Mouse (Mus musculus) CH12.LX (cell line): ENCODE data around the gene Exoc7. TPM values are rescaled to one million over a fixed set of nuclear protein-coding genes. Genes with fewer than 3 reads are reported as not detected.

ENCODE experiments used
- DNase-seq: peaks from one replicate; pipeline ENCODE4 v3.0.0-alpha.2; 2013; ENCODE audit errors: extremely low read depth
- H3K27ac ChIP-seq: 2 replicates; pipeline ENCODE4 v1.5.1; 2012; ENCODE audit warnings: low read depth, mild to moderate bottlenecking, control low read depth, moderate library complexity; ENCODE audit not compliant: insufficient read depth
- H3K27me3 ChIP-seq: replicated peaks from 2 replicates; pipeline ENCODE3; 2012; ENCODE audit warnings: inconsistent platforms
- H3K36me3 ChIP-seq, 2 experiments: replicated peaks in 1 of 2; 2 replicates each; pipeline versions ENCODE3 to v1.6.1; 2012; ENCODE audit warnings: inconsistent platforms in 1 of 2, low read length in 1 of 2, mild to moderate bottlenecking in 1 of 2, mixed read lengths in 1 of 2, moderate library complexity in 1 of 2; ENCODE audit not compliant: control insufficient read depth in 1 of 2, insufficient read depth in 1 of 2
- H3K4me1 ChIP-seq, 2 experiments: 2 replicates each; pipeline ENCODE4 v1.6.1; 2012; ENCODE audit warnings: inconsistent platforms in 1 of 2, moderate library complexity in 1 of 2; ENCODE audit not compliant: insufficient read depth in 2 of 2, control insufficient read depth in 1 of 2
- H3K4me2 ChIP-seq: 2 replicates; pipeline ENCODE4 v1.6.1; 2012; ENCODE audit warnings: low read depth, mild to moderate bottlenecking, control low read depth; ENCODE audit not compliant: poor library complexity, insufficient read depth, severe bottlenecking
- H3K4me3 ChIP-seq, 3 experiments: fragments of 150-350 bp in 1 of 3; sonication (generic) in 1 of 3; replicated peaks in 1 of 3; 2 replicates each; pipeline versions ENCODE3 to v1.5.1; 2011 to 2012; ENCODE audit warnings: low read depth in 2 of 3, low read length in 2 of 3, mild to moderate bottlenecking in 2 of 3, moderate library complexity in 2 of 3, control low read depth in 1 of 3, improper control_type of control experiment in 1 of 3, inconsistent platforms in 1 of 3, mixed read lengths in 1 of 3; ENCODE audit not compliant: poor library complexity in 1 of 3
- H3K79me2 ChIP-seq: replicated peaks from 2 replicates; pipeline ENCODE4 v1.6.1; 2012; ENCODE audit warnings: mild to moderate bottlenecking, moderate library complexity; ENCODE audit not compliant: control insufficient read depth, poor library complexity, insufficient read depth, severe bottlenecking; ENCODE audit errors: extremely low read depth
- H3K9ac ChIP-seq: 2 replicates; pipeline ENCODE4 v1.6.1; 2012; ENCODE audit warnings: low read depth, mild to moderate bottlenecking, control low read depth, moderate library complexity; ENCODE audit not compliant: insufficient read depth
- H3K9me3 ChIP-seq: replicated peaks from 2 replicates; pipeline ENCODE3; 2012; ENCODE audit warnings: low read length, inconsistent platforms, mixed read lengths
- CHD1 ChIP-seq: IDR thresholded peaks from 2 replicates; pipeline ENCODE4 v1.6.1; 2012; ENCODE audit warnings: low read depth, low read length, improper control_type of control experiment, inconsistent platforms
- CHD2 ChIP-seq: IDR thresholded peaks from 2 replicates; pipeline ENCODE4 v1.6.1; 2011; ENCODE audit warnings: low read length, improper control_type of control experiment
- CTCF ChIP-seq, 2 experiments: IDR thresholded peaks in 1 of 2; conservative IDR thresholded peaks in 1 of 2; 2 replicates each; pipeline ENCODE4 v1.5.1; 2011 to 2012; ENCODE audit warnings: low read depth in 2 of 2, low read length in 2 of 2, improper control_type of control experiment in 1 of 2, inconsistent platforms in 1 of 2, mild to moderate bottlenecking in 1 of 2, moderate library complexity in 1 of 2
- ETS1 ChIP-seq: conservative IDR thresholded peaks from 2 replicates; pipeline ENCODE4 v1.6.1; 2012; ENCODE audit warnings: low read depth, mild to moderate bottlenecking, inconsistent platforms, low read length, improper control_type of control experiment, moderate library complexity
- JUND ChIP-seq: conservative IDR thresholded peaks from 2 replicates; pipeline ENCODE4 v1.6.1; 2011; ENCODE audit warnings: low read depth, low read length, improper control_type of control experiment
- PAX5 ChIP-seq: IDR thresholded peaks from 2 replicates; pipeline ENCODE4 v1.6.1; 2012; ENCODE audit warnings: low read length, inconsistent platforms, mixed read lengths
- SIN3A ChIP-seq: IDR thresholded peaks from 2 replicates; pipeline ENCODE4 v1.6.1; 2012; ENCODE audit warnings: low read length, improper control_type of control experiment, inconsistent platforms
- TCF12 ChIP-seq: IDR thresholded peaks from 2 replicates; pipeline ENCODE4 v1.6.1; 2014; ENCODE audit warnings: low read depth, mild to moderate bottlenecking, inconsistent platforms, low read length, improper control_type of control experiment
- ZC3H11A ChIP-seq: IDR thresholded peaks from 2 replicates; pipeline ENCODE4 v1.6.1; 2012; ENCODE audit warnings: low read depth, mild to moderate bottlenecking, inconsistent platforms, low read length, improper control_type of control experiment
- ZMIZ1 ChIP-seq: IDR thresholded peaks from 2 replicates; pipeline ENCODE4 v1.6.1; 2012; ENCODE audit warnings: low read depth, mild to moderate bottlenecking, inconsistent platforms, low read length, improper control_type of control experiment
- dilution Hi-C: fragments of 300-500 bp; cut with MboI; formaldehyde crosslinking; loops from 2 replicates; pipeline ENCODE4 v1.14.3; 2020; ENCODE audit warnings: low sequenced_read_pairs; ENCODE audit not compliant: extremely low pct_unique_long_range_greater_than_20kb, extremely low pct_ligation_motif_present
- in situ Hi-C: fragments of 300-500 bp; cut with MboI; formaldehyde crosslinking; loops from 3 replicates; pipeline ENCODE4 v1.14.3; 2019; ENCODE audit warnings: low sequenced_read_pairs, low pct_ligation_motif_present, low pct_unique_long_range_greater_than_20kb, mixed read lengths
- polyA plus RNA-seq: library from polyadenylated mRNA; unstranded; fragments of >175 nt; gene quantifications from 2 replicates; pipeline ENCODE4 v1.2.1, GENCODE M21; 2012; ENCODE audit warnings: low read depth; ENCODE audit not compliant: insufficient read length
- total RNA-seq, 2 experiments: library from RNA; depleted of rRNA; stranded (reverse); fragments of 300-350 nt in 1 of 2; fragments of >200 nt in 1 of 2; gene quantifications; 2 replicates each; pipeline ENCODE4 v1.2.3; 2012 to 2014

Exoc7 gene
- total and polyA plus RNA-seq, 3 experiments, result 32.2 to 51.8 (median 42.1) TPM

GRCm38 (mm10) chr11:116265850-116266249 lies 41.2 kb downstream of the Exoc7 start:
- no peak for DNase-seq
- in situ Hi-C loops, result no loop called here
- Histone ChIP-seq H3K9ac (no peak overlapping the region), H3K27ac (no peak overlapping the region), H3K79me2 (peaks cover 20% of the 10 kb centered on the region), H3K4me2 (no peak overlapping the region), H3K4me3 (no peak overlapping the region), H3K4me1 (peaks cover 2 to 32% of the 10 kb centered on the region in 2 experiments; a peak in 3 of 4 replicates), H3K36me3 (peaks cover 89 to 97% of the 10 kb centered on the region in 2 experiments), H3K9me3 (no peaks in the 10 kb centered on the region), H3K27me3 (no peaks in the 10 kb centered on the region)
- no peak for TF ChIP-seq ETS1
- no peak for TF ChIP-seq SIN3A
- TF ChIP-seq ZMIZ1, result no peak
- dilution Hi-C loops, result no loop called here

GRCm38 (mm10) chr11:116265352-116265751 lies 41.7 kb downstream of the Exoc7 start:
- DNase-seq, result peak; percentile 50
- Histone ChIP-seq H3K4me2 (no peak overlapping the region), H3K9ac (no peak overlapping the region), H3K27ac (no peak overlapping the region), H3K36me3 (peaks cover 89 to 97% of the 10 kb centered on the region in 2 experiments), H3K9me3 (no peaks in the 10 kb centered on the region), H3K4me1 (peaks cover 2 to 28% of the 10 kb centered on the region in 2 experiments; a peak in 3 of 4 replicates), H3K27me3 (no peaks in the 10 kb centered on the region), H3K79me2 (peaks cover 15% of the 10 kb centered on the region), H3K4me3 (no peak overlapping the region)
- in situ Hi-C loops, result no loop called here
- dilution Hi-C loops, result no loop called here
- TF ChIP-seq CTCF (conservative IDR thresholded peaks at IDR 0.05 in 1 of 2, IDR thresholded peaks at IDR 0.05 in 1 of 2; ENCODE audit: low read depth in 2 of 2, low read length in 2 of 2) (peak in 1 of 2 experiments; percentile 21; a peak in 1 of 4 replicates), SIN3A (no peak), CHD2 (no peak), PAX5 (no peak)

GRCm38 (mm10) chr11:116260259-116260658 lies 46.8 kb downstream of the Exoc7 start:
- dilution Hi-C loops (no loop called here), in situ Hi-C loops (no loop called here)
- no peaks in the 10 kb centered on the region for H3K27me3 ChIP-seq
- no peak for DNase-seq
- peaks cover 85 to 96% of the 10 kb centered on the region in 2 experiments for H3K36me3 ChIP-seq
- no peak overlapping the region for H3K27ac ChIP-seq
- H3K79me2 ChIP-seq, result peaks cover 23% of the 10 kb centered on the region
- no peaks in the 10 kb centered on the region for H3K9me3 ChIP-seq
- TF ChIP-seq CHD1, result no peak
- no peak for TF ChIP-seq ZC3H11A
- no peak for TF ChIP-seq JUND
- TF ChIP-seq TCF12, result no peak
- H3K4me1 ChIP-seq, result peaks cover 6 to 14% of the 10 kb centered on the region in 2 experiments
- no peak overlapping the region for H3K9ac ChIP-seq
- no peak overlapping the region for H3K4me3 ChIP-seq
- no peak overlapping the region for H3K4me2 ChIP-seq
